Mouse (Mus musculus) stomach, embryonic 15.5 days (tissue): ENCODE data around the gene C1ql3. TPM values are rescaled to one million over a fixed set of nuclear protein-coding genes. Genes with fewer than 3 reads are reported as not detected.

Experiments used
- ATAC-seq: fragments of 200-750 bp; cut with Nextera tagmentation; 2 replicates; pipeline ENCODE4 v1.8.0; 2017; ENCODE audit warnings: low read depth, moderate number of reproducible peaks, moderate TSS enrichment; ENCODE audit not compliant: insufficient read depth, low FRiP score
- H3K27ac ChIP-seq: fragments of 300-500 bp; sonication (generic); 2 replicates; pipeline ENCODE4 v1.5.1; 2015; ENCODE audit warnings: mild to moderate bottlenecking, inconsistent platforms
- H3K27me3 ChIP-seq: fragments of 300-500 bp; sonication (generic); replicated peaks from 2 replicates; pipeline ENCODE4 v1.6.1; 2015; ENCODE audit warnings: inconsistent platforms
- H3K36me3 ChIP-seq: fragments of 300-500 bp; sonication (generic); 2 replicates; pipeline ENCODE4 v1.6.1; 2015; ENCODE audit warnings: inconsistent platforms
- H3K4me1 ChIP-seq: fragments of 300-500 bp; sonication (generic); 2 replicates; pipeline ENCODE4 v1.6.1; 2015; ENCODE audit warnings: inconsistent platforms
- H3K4me2 ChIP-seq: fragments of 300-500 bp; sonication (generic); 2 replicates; pipeline ENCODE4 v1.6.1; 2015; ENCODE audit warnings: mild to moderate bottlenecking, inconsistent platforms
- H3K4me3 ChIP-seq: fragments of 300-500 bp; sonication (generic); replicated peaks from 2 replicates; pipeline ENCODE4 v1.5.1; 2015; ENCODE audit warnings: inconsistent platforms
- H3K9ac ChIP-seq: fragments of 300-500 bp; sonication (generic); 2 replicates; pipeline ENCODE4 v1.6.1; 2015; ENCODE audit warnings: inconsistent platforms
- H3K9me3 ChIP-seq: fragments of 300-500 bp; sonication (generic); 2 replicates; pipeline ENCODE4 v1.6.1; 2016; ENCODE audit warnings: inconsistent platforms
- WGBS: fragments of 180-500 bp; shearing (Covaris S2); methylation state at CpG from one replicate; pipeline ENCODE4 v1.1.7; 2015; 5-methylcytosine and 5-hydroxymethylcytosine counted together
- polyA plus RNA-seq: library from polyadenylated mRNA; unstranded; fragments of >200 nt; fragmentation: Nextera tagmentation; extraction: Ambion mirVana; gene quantifications from 2 replicates; pipeline ENCODE4 v1.2.1, GENCODE M21; 2015

Gene C1ql3
- polyA plus RNA-seq: 0.26 and 0.32 TPM in 2 replicates

DNA sequence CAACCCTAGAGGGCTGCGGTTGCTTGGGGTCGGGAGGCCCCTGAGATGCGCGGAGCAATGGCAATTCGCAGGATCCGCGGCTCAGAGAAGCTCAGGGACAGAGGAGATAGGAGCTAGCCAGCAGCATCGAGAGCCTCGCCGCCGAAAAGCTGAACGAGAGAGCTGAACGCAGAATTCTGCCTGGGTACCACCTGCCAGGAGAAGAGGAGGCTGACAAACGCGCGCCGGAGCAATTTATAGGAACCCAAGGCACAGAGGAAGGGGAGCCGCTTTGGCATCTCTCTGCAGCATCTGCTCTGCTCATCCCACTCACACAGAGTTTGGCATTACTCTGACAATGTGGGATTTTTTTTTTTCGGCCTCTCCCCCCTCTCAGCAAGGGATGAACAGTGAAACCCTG lies at the start of gene C1ql3:
Gene C1ql3, minus strand, starts transcription at position 335 of the 400 bp plus-strand sequence.
- Histone ChIP-seq H3K36me3 (no peaks in the 10 kb centered on the region), H3K27ac (no peak within 1 kb of the TSS), H3K9me3 (no peaks in the 10 kb centered on the region), H3K4me2 (peak within 1 kb of the TSS; percentile 100), H3K27me3 (peaks cover 34% of the 10 kb centered on the region), H3K4me1 (peaks cover 18% of the 10 kb centered on the region), H3K9ac (peak within 1 kb of the TSS; percentile 19; the same call in 1 of the 2 replicates), H3K4me3 (peak within 1 kb of the TSS; percentile 52)
- no peak for ATAC-seq
- WGBS: 2% methylated on average over 19 of the region's 19 CpGs

DNA sequence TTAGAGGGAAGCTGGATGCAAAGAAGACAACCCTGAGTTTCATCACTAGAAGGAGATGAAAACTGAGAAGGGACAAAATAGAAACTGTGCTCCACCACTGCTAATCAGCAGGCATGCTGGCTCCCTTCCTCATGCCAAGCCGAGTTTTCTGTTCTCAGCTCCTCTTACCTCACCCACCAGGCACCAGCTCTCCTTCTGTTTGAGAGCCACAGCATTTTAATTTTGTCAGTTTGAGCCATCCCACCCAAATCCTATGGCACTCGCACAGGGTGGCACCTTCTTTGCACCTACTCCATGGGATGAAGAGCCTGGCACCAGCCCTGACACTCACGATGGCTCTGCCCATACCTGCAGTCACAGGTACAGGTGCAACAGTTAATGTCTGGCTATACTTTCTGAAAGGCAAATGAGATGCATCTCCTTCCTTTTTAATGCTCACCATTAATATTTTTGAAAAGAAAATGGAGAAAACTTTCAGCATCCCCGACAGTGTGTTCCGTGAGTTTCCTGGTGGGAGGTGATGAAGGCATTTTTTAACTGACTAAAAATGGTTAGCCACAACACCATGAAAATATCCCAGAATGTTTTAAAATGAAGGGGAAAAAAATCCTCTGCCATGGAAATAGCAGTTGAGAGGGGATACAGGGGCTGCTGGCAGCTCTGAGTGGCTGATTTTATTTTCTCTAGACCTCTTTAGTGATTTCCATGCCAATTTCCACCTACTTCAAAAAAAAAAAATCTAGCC lies 49.0 kb upstream of the C1ql3 start:
- ATAC-seq: no peak
- 91% methylated on average over 5 of the region's 5 CpGs for WGBS
- no peaks in the 10 kb centered on the region for H3K4me1 ChIP-seq
- H3K36me3 ChIP-seq: no peaks in the 10 kb centered on the region
- H3K27me3 ChIP-seq: no peaks in the 10 kb centered on the region
- no peak overlapping the region for H3K9ac ChIP-seq
- H3K9me3 ChIP-seq: no peaks in the 10 kb centered on the region
- no peak overlapping the region for H3K4me3 ChIP-seq
- no peak overlapping the region for H3K4me2 ChIP-seq
- H3K27ac ChIP-seq: no peak overlapping the region

DNA sequence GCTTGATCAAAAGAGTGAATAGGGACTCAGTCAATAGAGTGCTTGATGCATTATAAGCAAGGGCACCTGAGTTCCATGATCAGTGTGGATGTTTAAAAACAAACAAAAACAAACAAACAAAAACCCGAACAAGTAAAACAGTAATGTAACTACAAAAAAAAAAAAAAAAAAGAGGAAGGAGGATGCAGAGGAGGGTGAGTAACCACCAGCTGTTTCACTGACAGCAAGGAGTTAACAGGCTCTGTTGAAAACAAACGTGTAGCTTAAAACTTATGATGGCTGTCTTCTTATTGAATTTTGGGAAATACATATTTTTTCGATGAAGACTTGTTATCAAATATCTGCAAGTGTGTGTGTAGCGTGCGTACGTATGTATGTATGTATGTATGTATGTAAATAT lies 37.0 kb upstream of the C1ql3 start:
- H3K27me3 ChIP-seq: no peaks in the 10 kb centered on the region
- no peaks in the 10 kb centered on the region for H3K4me1 ChIP-seq
- H3K9me3 ChIP-seq: no peaks in the 10 kb centered on the region
- H3K4me3 ChIP-seq: no peak overlapping the region
- no peak for ATAC-seq
- 70% methylated on average over 6 of the region's 6 CpGs for WGBS
- no peaks in the 10 kb centered on the region for H3K36me3 ChIP-seq
- H3K4me2 ChIP-seq: no peak overlapping the region
- H3K9ac ChIP-seq: no peak overlapping the region
- no peak overlapping the region for H3K27ac ChIP-seq

DNA sequence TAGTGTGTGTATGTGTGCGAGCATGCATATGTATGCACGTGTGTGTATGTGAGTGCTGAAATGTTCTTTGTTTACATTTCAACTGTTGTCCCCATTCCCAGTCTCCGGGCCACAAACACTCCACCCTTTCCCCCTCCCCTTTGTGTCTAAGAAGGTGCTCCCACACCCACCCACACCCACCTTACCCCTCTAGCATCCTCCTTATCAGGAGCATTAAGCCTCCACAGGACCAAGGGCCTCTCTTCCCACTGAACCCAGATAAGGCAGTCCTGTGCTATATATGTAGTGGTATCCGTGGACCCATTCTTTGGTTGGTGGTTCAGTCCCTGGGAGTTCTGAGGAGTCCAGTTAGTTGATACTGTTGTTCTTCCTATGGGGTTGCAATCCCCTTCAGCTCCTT lies 32.9 kb upstream of the C1ql3 start:
- peak; percentile 80; the same call in 1 of the 2 replicates for ATAC-seq
- H3K9ac ChIP-seq: no peak overlapping the region
- H3K4me1 ChIP-seq: no peaks in the 10 kb centered on the region
- H3K27ac ChIP-seq: no peak overlapping the region
- WGBS: 79% methylated on average over 4 of the region's 4 CpGs
- H3K4me3 ChIP-seq: no peak overlapping the region
- no peaks in the 10 kb centered on the region for H3K9me3 ChIP-seq
- H3K27me3 ChIP-seq: no peaks in the 10 kb centered on the region
- H3K4me2 ChIP-seq: no peak overlapping the region
- no peaks in the 10 kb centered on the region for H3K36me3 ChIP-seq

DNA sequence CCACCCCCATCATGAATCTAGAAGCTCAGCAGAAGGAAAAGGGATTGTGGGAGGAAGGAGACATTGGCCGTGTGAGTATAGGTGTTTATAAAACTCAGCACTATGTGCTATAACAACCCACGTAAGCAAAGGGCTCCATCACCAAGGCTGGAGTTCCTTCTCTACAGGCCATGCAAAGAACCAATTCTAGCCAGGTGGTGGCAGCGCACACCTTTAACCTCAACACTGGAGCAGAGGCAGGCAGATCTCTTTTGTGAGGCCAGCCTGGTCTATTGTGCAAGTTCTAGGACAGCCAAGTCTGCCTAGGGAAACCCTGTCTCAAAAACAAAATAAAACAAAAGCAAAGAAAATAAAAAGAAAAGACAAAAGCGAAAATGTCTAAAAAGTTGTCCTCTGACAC lies 28.2 kb upstream of the C1ql3 start:
- H3K9me3 ChIP-seq: no peaks in the 10 kb centered on the region
- ATAC-seq: no peak
- H3K27me3 ChIP-seq: no peaks in the 10 kb centered on the region
- H3K4me2 ChIP-seq: no peak overlapping the region
- no peak overlapping the region for H3K4me3 ChIP-seq
- H3K9ac ChIP-seq: no peak overlapping the region
- H3K4me1 ChIP-seq: no peaks in the 10 kb centered on the region
- 88% methylated on average over 4 of the region's 4 CpGs for WGBS
- H3K36me3 ChIP-seq: no peaks in the 10 kb centered on the region
- no peak overlapping the region for H3K27ac ChIP-seq

DNA sequence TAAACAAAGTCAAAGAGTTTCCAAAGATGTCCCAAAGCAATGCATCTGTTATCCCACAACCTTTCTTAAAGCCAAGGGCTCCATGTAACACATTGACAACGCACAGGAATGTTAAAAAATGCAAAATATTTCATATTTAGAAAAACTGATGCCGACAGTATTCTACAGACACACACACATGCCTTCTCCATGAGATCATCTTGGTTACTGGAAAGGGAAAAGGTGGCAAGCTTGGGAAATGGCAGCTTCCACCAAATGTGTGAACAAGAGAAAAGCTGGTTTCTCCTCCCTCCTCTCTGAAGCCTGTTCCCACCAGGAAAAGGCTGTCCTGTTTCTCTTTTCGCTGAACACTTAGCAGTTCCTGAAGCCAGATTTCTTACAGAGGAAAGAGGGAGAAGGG lies 27.2 kb upstream of the C1ql3 start:
- Histone ChIP-seq H3K4me2 (no peak overlapping the region), H3K4me1 (no peaks in the 10 kb centered on the region), H3K9me3 (no peaks in the 10 kb centered on the region), H3K9ac (no peak overlapping the region), H3K27ac (no peak overlapping the region), H3K27me3 (no peaks in the 10 kb centered on the region), H3K4me3 (no peak overlapping the region), H3K36me3 (no peaks in the 10 kb centered on the region)
- WGBS: 42% methylated on average over 3 of the region's 3 CpGs
- no peak for ATAC-seq

DNA sequence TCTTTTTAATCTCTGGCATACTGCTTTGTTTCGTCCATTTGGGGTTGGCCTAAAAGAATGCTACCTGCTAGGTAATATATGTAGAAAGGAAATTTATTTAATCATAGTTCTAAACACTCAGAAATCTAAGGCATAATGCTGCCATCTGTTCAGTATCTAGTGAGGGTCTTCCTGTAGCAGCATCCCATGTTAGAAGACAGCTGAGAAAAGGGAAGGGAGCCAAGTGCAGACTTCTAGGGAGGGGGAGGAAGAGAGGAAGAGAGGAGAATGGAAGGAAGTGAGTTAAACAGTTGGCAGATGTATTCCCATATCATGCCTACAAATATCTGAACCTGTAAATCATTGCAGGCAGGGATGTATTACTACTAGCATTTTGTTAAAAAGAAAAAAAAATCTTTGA lies 7.3 kb upstream of the C1ql3 start:
- no peak for ATAC-seq
- WGBS: 64% methylated on average over 1 of the region's 1 CpGs

DNA sequence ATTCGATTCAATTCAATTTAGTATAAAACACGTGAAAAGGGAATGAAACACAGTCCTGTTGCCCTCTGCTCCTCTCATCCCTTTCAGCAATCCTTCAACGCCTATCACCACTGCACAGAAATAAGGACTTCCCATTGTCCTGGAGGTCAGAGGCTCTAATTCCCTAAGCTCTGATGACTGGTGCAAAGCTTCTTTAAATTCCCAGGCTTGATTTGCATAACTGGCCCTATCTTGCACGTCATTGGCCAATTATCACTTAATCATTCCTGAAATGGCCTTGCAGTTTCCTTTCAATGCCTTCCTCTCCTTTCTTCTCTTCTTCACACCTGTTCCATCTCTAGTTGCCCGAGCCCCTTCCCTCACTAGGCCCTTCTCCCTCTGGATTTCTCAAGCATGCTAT lies 6.8 kb upstream of the C1ql3 start:
- no peak for ATAC-seq
- WGBS: 41% methylated on average over 5 of the region's 5 CpGs
- H3K9ac ChIP-seq: no peak overlapping the region
- no peak overlapping the region for H3K27ac ChIP-seq
- no peaks in the 10 kb centered on the region for H3K9me3 ChIP-seq
- no peak overlapping the region for H3K4me3 ChIP-seq
- H3K36me3 ChIP-seq: no peaks in the 10 kb centered on the region
- H3K4me1 ChIP-seq: no peaks in the 10 kb centered on the region
- no peaks in the 10 kb centered on the region for H3K27me3 ChIP-seq
- H3K4me2 ChIP-seq: no peak overlapping the region

More for the DNA sequence above, 7.3 kb upstream of the C1ql3 start:
- no peak overlapping the region for H3K27ac ChIP-seq
- no peak overlapping the region for H3K4me3 ChIP-seq
- H3K4me2 ChIP-seq: no peak overlapping the region
- no peaks in the 10 kb centered on the region for H3K9me3 ChIP-seq
- H3K4me1 ChIP-seq: no peaks in the 10 kb centered on the region
- H3K36me3 ChIP-seq: no peaks in the 10 kb centered on the region
- no peaks in the 10 kb centered on the region for H3K27me3 ChIP-seq
- no peak overlapping the region for H3K9ac ChIP-seq

DNA sequence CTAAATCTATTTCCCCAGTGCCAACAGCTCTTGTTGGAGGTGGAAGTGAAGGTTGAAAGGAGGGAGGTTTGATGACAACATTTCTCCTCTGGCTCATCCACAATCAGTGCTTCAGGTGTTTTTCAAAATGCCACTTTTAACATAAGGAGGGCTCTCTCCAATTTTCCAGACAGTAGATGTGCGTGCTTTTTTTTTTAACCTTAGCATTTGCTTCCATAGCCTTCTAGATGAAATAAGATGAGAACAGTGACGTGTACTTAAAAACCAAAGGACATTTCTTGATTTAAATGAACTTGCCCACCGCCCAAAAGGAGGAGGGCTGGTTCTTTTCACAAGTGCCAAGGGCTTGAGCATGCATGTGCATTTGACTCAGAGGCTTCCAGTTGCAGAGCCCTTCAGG lies 367 bp upstream of the C1ql3 start:
- no peaks in the 10 kb centered on the region for H3K9me3 ChIP-seq
- 44% methylated on average over 3 of the region's 3 CpGs for WGBS
- peak overlapping the region; percentile 100; the same call in 1 of the 2 replicates for H3K4me2 ChIP-seq
- H3K9ac ChIP-seq: no peak overlapping the region
- H3K36me3 ChIP-seq: no peaks in the 10 kb centered on the region
- ATAC-seq: no peak
- no peak overlapping the region for H3K27ac ChIP-seq
- peaks cover 34% of the 10 kb centered on the region for H3K27me3 ChIP-seq
- no peak overlapping the region for H3K4me3 ChIP-seq
- H3K4me1 ChIP-seq: peaks cover 18% of the 10 kb centered on the region

DNA sequence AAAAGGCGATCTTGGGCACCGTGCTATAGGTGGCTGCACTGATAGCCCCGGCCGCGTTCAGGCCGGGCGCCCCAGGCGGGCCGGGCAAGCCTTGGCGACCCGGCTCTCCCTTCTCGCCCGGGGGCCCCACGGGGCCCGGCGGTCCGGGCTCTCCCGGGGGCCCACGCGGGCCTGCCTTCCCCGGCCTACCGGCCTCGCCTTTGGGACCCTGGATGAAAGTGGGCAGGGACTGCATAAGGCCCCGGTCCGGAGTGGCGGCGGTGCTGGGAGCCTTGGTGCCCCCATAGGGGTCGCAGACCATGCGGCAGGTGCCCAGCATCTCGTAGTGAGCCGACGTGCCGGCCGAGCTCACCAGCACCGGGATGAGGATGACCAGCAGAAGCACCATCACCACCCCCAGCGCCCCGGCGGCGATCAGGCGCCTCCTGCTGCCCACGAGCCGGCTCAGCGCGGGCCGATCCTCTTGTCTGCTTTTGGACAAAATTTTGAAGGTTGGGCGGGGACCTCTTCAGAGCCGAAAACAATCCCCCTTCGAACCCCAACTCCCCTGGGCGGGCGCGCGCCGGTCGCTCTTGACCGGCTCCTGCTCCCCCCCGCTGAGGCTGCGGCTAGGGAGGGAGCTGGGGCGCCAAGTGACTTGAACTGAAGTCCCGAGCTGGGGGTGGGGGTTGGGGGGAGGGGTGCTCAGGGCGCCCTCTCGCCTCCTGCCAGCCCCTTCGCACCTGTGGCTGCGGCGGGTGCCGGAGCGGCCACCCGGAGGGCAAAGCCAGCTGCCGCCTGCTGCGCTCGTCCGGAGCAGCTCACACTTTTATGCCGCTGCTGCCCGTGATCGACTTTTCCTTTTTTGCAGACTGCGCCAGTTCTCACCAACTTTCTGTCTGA lies 905 bp downstream of the C1ql3 start:
- H3K4me2 ChIP-seq: peak overlapping the region; percentile 100
- peaks cover 34% of the 10 kb centered on the region for H3K27me3 ChIP-seq
- ATAC-seq: peak; percentile 60
- WGBS: under 1% methylated on average over 73 of the region's 75 CpGs
- peaks cover 18% of the 10 kb centered on the region for H3K4me1 ChIP-seq
- no peaks in the 10 kb centered on the region for H3K9me3 ChIP-seq
- no peaks in the 10 kb centered on the region for H3K36me3 ChIP-seq
- H3K27ac ChIP-seq: no peak overlapping the region
- peak overlapping the region; percentile 52 for H3K4me3 ChIP-seq
- peak overlapping the region; percentile 19; the same call in 1 of the 2 replicates for H3K9ac ChIP-seq

DNA sequence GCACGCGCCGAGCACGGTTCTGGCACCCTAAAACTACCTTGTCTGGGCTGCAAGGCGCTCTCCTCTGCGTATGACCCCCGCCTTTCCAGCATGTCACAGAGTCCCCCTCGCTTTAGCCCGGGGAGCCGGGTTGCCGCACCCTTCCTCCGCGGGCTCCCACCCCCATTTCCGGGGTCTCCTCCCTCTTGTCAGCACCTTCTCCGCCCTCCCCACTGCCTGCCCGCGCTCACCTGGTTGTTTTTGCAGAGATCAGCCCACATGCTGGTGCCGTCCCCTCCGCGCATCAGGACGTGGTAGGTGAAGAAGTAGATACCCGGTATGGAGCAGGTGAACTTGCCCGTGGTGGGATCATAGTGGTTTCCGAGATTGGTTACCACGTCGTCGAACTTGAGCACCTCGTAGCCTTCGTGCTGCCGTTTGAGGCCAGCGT lies 1.6 kb downstream of the C1ql3 start:
- 3% methylated on average over 31 of the region's 31 CpGs for WGBS
- Histone ChIP-seq H3K27me3 (peaks cover 34% of the 10 kb centered on the region), H3K9me3 (no peaks in the 10 kb centered on the region), H3K27ac (no peak overlapping the region), H3K36me3 (no peaks in the 10 kb centered on the region), H3K4me3 (peak overlapping the region; percentile 52), H3K4me2 (peak overlapping the region; percentile 100), H3K9ac (no peak overlapping the region), H3K4me1 (peaks cover 18% of the 10 kb centered on the region)
- ATAC-seq: no peak; the same call in 1 of the 2 replicates
